Mouse (Mus musculus) cerebellum, adult 8-10 months (tissue): ENCODE data around the gene 1700013G24Rik.

Experiments used
- DNase-seq: peaks from one replicate; pipeline ENCODE4 v3.0.0; 2022

Gene 1700013G24Rik

DNA sequence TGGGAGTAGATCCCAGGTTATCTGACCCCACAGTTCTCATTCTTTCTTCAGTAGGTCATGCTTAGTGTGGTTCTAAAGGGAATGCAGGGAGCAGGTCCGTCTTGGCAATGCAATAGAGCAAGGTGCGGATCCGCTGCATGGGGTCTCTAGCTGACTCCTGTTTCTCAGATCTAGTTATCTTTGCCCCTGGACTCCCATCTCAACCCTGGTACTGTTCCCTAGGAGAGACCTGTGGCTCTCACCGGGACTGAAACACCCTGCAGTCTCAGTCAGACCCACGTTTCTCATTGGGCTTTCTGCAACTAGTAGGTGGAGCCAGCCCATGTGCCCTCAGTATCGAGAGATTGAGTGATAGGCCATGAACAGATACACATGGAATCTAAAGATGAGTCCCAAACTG is 24.5 kb downstream of the 1700013G24Rik start:
- DNase-seq: no peak

DNA sequence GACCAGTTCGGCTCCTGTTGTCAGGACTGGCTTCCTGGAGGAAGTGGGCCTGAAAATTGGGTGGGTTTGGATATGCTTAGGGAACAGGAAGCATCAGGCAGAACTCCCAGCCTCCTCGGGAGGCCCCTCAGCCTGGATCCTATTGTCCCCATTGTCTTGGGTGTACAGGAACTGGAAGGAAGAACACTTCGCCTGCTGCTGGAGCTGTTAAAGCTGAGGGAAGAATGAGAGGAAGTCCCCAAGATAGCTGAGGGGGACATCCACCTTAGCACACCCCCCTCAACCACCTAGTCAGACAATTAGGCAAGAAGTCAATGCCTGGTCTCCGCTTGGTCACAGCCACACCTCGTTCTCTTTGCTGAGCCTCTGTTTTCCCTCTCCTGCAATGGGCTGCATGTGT is 25.2 kb downstream of the 1700013G24Rik start:
- no peak for DNase-seq

DNA sequence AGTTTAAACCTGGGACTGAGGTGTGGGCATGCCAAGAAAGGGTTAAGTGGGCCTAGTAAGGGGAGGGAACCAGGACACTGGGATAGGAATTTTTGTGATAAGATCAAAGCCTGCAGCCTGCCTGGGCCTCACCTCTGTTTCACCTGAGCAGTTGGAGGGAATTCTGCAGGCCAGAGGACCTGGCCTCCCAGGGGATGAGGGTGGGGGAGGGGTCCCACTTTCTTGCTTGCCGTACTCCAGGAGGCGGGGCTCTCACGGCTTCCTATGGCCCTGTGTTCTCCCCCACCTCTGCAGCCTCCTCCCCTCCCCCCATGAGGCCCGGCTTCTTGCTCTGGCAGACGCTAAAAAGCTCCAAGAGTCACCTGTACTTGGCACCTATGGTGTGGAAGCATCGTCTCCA is 26.7 kb downstream of the 1700013G24Rik start:
- no peak for DNase-seq

DNA sequence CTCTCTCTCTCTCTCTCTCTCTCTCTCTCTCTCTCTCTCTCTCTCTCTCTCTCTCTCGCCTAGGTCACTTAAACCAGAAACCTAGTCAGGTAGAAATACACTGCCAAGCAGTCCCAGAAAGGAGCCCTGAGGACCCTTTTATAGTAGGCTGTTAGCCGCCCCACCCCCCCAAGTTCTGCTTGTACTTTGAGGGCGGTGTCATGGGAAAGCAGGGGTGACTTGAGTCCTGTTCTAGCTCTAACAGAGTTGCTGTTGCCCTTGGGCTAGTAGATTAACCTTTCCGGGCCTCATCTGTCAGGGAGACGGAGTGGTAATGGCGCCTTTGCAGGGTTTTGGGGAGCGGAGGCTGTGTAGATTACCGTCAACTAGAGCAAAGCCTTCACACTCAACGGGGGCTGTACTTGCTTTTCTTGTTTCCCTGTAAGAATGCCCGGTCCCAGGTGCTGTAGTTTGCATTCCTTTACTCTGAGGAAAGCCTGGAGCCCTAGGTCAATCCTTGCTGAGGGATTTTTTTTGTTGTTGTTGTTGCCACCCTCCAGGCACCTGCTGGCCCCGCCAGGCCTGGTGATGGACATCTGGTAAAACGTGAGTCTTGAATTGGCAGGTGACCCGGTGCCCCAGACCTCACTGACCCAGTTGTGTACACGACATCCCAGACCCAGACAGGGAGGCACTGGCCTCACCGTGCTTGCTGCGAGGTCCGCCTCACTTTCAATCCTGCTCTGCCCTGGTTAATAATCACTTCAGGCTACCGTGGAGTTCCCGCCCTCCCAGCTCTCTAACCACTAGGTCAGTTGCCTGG is 27.3 kb downstream of the 1700013G24Rik start:
- no peak for DNase-seq

DNA sequence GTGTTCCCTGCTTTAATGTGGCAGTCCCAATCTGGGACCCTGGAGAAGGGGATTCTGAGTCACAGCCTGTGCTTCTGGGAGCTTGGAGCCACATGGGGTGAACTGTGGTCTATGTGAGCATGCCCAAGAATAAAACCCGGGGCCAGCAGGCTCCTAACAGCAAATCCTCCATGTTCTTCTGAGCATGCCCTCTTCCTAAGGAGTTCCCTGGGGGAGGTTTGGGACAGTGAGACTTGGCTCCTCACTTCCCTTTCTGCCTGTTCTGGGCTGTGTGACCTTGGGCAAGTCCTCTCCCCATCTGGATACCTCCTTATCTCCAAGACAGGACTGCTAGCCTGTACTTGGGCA is 27.9 kb downstream of the 1700013G24Rik start:
- no peak for DNase-seq

DNA sequence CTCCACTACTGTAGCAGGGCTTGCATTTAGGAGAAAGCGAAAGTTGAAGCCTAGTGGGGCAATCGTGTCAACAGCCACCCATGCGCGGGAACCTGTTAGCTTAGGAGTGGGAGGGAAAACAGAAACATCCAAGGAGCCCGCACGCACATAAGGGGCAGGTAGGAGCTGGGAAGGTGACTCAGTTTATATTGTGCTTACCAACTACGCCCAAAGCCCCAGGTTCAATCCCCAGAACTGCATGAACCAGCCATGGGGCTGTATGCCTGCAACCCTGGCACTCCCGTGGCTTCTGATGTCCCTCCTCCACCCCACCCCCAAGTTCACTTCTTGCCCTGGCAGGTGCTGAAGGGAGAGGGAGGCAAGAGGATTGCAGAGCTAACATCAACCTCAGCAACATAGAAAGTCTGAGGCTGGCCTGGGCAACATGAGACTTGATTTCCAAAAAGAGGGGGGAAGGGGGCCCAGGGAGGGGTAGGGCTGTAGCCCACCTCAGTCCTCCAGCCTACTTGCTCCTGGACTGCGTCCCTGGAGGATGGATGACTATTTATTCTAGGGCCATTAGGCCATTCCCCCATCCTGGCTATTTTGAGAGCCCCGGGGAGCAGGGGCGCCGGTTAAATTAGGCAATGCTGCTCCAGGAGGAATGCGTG is 28.4 kb downstream of the 1700013G24Rik start:
- DNase-seq: no peak

DNA sequence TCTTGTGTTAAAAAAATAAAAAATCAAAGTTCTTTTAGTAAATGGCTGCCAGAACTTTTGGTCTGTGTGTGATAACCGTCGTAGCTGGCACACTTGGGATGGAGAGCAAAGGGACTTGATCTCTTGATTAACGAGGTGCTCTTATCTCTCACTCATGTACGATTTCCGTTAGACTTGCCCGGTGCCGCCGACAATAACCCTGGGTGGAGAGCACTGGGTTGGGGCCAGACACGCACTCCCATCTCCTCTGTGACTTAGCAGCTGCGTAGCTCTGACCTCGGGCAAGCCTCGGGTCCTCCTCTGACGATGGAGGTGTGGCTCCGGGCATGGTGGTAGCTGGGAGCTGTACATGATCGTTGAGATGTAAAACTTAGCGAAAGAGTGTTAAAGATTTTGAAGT is 30.8 kb downstream of the 1700013G24Rik start:
- DNase-seq: no peak

DNA sequence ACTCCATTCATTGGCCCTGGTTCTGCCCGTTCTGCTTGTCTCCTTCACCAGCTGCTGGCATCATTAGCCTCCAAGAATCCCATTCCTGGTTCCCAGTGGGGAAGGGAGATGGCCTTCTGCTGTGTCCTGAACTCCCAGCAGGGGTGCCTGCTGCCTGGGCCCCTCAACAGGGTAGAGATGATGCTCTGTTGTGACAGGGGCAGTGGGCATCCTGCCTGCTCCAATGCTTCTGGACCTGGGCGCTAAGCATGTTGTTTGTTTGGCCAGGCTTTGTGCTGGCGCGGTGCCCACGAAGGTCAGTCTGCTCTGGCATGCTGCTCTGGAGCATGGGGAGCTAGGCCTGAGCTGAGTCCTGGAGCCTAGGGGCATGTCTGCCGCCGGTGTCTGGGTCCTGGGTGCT is 31.5 kb downstream of the 1700013G24Rik start:
- peak; percentile 83 for DNase-seq

DNA sequence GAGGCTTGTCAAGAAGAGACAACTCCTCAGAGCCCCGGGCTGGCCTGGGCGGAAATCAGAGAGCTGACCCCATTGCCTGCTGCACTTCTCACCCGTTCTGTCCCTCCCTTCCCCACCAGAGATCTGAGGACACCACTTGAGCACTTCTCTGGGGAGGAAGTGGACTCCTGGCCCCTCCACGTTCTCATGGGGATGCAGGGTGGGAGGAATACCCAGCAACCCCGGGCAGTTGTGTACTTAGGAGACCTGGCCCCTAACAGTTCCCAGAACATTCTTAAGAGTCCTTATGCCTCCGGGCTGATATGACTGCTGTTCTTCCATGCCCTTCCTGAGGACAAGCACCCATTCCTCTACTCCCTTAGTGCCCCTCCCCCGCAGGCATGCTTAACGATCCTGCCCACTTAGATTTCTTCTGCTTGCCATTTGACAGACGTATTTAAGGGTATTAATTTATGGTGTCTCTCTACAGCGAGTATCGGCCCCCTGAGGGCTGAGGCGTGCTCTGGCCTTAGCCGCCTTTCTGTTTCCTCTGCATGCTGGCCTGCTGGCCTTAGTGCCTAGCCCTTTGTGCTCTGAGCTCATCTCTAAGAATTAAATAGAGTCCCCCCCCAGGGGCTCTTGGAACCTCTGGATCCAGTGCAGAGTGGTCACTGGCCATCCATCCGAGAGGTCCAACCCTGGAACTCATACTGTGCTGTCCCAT is 32.3 kb downstream of the 1700013G24Rik start:
- no peak for DNase-seq

DNA sequence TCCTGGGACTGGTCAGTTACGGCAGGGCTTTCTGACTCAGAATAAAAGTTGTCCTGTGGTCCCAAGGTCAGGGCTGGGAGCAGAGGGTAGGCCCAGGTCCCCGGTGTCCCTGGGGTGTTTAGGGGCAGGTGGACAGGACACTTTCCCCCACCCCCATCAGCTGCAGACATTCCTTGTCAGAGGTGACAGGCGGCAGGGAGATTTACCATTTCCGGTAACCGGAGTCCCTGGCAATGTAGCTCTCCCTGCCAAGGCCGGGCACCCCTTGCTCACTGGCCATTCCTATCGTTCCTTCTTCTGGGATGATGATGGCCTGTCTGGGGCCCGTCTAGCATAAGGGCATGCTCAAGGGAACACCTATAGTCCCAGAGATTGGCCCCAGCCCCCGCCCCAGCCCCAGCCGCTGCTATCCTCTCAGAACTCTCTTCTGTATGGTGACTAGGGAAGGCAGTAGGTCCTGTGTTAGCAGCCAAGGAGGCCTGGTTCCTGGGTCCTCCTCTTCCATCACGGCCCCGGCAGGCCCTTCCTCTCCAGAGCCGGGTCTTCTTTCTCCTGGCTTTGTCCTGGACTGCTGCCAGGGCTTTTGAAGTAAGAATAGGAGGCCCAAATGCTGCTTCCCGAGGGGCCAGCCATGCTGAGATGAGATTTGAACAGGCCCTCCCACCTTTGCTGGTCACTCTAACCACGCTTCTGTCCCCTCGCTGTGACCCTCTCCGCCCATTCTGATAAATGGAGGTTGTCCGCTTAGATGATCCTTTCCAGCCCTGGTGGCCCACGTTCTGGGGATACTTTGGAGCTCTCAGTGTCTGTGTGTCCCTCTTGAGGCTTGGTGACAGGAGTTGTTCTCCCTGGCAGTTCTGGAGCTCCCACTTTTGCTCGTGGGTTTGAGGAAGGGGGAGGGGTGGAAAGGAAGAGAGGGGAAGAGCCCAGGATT is 33.3 kb downstream of the 1700013G24Rik start:
- no peak for DNase-seq

DNA sequence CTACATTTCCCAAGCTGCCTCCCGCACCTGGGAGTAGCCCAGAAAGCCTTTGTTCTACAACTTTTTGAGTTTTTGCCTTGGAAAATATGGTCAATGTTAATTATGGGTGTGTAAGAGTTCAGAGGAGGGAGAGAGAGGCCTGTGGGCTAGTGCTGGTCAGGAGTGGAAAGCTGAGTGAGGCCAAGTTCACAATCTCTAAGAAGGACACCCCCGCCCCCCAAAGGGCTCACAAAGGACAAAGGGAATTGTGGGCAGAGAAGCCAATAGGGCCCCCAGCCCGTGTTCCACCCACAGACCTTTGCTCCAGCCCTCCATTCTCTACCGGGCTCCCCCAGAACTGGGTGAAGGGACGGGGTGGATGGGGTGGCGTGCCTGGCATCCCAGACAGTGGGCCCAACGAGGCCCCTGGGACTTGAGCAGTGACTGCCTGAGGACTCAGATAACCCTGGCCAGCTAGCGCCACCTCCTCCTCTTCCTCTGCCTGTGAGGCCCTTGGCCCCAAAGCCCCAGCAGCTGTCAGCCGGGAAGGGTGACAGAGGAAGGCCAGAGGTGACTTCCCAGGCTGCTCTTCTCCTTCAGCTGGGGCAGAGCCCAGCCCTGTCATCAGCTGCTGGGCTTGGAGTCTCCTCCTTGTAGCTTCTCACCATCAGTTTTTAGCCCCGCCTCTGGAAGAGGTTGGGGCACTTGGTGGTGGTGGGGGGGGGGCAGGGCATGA is 34.4 kb downstream of the 1700013G24Rik start:
- no peak for DNase-seq

DNA sequence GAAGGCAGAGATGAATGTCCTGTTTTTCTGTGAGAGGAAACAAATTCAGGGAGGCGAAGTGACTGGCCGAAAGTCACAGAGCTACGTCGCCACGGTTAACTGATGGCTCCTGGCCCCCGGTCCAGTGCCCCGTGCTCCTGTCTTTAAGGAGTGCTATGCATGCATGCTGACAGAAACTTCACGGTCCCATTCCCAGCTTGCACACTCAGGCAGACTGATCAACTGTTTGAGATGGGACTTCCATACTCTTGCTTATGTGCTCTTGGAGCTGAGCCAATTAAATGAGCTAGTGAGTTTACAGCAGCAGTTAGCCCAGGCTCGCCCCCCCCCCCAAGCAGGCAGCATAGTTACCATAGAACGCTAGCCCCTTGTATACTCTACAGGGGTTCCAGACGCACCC is 35.0 kb downstream of the 1700013G24Rik start:
- no peak for DNase-seq

DNA sequence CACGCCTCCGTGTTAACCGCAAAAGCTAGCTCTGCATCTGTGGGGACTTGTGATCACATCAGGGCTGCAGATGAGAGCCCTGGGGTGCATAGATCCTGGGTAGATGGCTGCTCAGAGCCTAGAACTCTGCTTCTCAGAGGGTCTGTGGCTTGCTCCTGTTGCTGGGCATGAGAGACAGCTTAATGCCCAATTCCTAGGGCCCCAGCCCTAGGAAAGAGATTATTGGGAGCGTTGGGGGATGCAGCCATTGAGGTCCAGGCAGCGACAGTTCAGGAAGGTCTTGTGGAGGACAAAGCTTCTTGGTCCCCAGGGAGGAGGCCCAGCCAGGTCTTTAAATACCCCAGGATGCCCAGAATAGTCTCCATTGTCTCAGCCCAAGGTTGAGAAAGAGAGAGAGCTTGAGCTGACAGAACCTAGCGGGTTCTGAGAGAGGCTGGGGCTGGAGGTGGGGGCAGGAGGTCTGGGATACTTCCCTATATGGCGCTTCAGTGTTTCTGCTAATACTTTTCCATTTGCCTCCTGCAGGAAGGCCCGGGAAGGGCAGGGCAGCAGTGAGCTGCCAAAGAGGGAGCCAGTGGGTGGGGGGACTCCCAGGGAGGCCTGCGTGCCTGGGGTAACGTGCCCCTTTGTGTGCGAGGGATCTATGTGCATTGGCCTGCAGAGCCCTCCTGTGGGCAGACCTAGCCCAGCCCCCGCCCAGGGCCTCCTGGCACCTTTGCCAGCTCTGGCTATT is 35.7 kb downstream of the 1700013G24Rik start:
- no peak for DNase-seq

DNA sequence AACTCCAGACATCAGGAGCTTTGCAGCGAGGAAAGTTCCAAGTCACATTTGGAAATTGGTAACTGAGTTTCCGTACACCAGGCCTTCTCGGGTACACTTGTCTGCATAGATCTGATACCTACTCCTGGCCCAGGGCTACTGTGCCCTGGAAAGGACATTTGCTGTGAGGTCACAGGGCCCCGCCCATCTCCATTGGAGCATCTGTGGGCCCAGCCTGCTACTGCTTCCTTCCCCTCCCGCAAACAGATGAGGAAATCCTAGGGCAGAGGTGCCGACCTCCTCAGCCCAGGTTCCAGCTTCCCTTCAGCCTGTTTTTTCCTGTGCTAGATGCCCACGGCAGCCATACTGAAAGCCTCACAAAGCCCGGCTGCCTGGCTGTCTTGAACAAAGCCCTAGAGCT is 36.9 kb downstream of the 1700013G24Rik start:
- no peak for DNase-seq

DNA sequence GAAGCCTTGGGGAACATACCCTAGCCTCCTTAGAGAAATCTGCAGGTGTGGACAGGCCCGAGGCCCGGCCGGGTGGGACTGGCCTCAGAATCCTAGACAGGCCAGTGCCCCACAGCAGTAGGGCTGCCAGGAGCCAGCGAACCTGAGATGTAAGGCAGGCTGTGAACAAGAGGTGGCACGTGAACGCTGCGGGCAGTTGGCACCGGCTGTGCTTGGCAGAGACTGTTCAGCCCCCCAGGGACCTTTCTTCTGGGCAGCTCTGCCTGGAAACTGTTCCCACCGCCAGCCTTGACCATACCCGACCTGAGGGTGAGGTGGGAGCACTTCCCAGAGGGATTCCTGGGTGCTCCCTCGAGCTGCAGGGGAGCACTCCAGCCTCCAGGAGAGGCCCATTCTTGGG is 39.5 kb downstream of the 1700013G24Rik start:
- no peak for DNase-seq

DNA sequence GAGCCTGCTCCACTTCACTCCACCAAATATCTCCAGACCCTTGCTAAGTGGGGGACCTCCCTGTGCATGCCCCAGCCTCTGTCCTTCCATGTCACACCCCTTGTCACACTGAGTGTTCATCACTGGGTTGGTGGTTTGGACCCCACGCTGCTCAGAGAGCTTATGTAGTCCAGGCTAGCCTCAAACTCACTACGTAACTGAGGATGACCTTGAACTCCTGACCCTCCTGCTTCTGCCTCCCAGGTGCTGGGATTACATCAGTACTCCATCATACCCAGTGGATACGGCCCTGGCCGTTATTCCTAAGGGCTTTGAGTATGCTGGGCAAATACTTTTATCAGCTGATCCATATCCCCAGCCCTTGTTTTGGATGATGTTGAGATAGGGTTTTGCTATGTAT is 40.1 kb downstream of the 1700013G24Rik start:
- DNase-seq: no peak

DNA sequence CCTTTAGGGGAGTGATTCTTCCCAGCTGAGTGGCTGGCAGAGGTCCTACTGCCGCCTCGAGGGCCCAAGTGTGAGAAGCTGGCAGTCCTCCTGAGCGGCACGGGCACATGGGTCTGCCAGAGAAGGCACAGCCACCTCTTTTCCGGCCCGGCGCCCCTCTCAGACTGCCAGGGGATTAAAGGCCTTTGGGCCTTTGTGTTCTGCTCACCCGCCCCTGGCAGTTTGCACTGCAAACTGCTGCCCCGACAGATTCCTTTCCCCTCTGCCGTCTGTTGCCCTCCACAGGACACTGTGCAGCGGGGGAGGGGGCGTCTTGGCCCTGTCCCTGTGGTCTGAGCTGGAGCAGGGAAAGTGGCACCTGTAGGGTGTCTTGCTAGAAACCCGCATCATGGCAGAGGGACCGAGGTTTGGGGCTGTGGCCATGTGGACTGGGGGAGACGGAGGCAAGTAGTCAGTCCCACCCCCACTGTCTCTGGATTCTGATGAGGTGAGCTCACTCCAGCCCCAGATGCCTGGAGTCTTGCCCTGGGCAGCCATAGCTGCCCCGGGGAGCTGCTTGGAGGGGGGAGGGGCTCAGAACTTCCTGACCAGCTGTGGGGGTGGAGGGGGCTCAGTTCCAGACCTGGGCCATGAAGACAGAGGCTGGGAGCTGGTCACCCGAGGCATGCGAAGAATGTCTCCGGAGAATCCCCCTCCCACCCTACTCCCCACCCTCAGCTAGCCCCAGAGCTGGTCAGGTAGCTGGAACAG is 41.8 kb downstream of the 1700013G24Rik start:
- DNase-seq: no peak

DNA sequence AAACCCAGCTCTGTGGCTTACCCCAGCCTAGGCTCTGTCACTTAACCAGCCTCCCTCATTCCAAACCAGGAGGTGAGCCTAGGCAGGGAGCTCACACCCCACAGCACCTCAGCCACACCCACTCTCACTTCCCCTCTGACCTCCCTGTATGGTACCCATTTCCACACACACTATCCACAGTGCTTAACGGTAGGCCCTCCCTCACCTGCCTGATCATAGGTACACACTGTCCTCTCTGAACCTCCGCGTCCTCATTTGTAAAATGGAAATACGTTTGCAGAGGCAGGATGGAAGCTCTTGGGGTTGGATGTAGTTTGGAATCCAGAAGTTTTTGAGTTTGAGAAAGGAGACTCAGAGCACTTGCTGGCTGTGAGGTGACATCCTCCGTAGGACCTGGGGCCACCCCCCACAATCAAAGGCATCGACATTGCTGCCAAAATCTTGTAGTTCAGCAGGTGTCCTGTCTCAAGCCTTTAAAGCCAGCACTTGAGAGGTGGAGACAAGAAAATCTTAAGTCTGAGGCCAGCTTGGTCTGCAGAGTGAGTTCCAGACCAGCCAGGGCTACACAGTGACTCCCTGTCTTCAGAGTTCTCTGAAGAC is 42.5 kb downstream of the 1700013G24Rik start:
- no peak for DNase-seq

DNA sequence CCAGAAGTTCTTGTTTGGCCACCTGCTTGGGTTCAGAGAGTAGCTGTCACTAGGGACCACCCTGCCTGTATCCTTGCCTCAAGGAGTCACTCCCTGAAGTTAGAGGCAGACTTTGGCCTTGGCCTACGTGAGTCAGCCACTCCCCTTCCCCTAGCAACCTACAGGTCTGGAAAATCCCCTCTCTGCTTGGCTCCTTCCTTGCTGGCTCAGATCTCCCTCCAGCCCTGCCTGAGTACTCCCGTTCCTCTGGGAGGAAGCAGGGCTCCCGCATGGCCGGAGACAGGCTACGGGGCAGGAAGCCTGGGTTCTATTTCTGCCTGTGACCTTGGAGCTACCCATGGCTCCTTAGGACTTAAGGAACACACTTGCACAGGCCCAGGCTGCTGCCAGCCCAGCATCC is 44.3 kb downstream of the 1700013G24Rik start:
- no peak for DNase-seq
